Mouse (Mus musculus) stomach, postnatal 0 days (tissue): ENCODE measurements around the gene Iqcn.

Experiments
- CTCF ChIP-seq: IDR thresholded peaks from 2 replicates; pipeline ENCODE4 v1.5.1; 2016; ENCODE audit warnings: antibody characterized with exemption, low read depth, mild to moderate bottlenecking, moderate library complexity
- EP300 ChIP-seq: optimal IDR thresholded peaks from 2 replicates; pipeline ENCODE3; 2016; ENCODE audit warnings: antibody characterized with exemption

DNA sequence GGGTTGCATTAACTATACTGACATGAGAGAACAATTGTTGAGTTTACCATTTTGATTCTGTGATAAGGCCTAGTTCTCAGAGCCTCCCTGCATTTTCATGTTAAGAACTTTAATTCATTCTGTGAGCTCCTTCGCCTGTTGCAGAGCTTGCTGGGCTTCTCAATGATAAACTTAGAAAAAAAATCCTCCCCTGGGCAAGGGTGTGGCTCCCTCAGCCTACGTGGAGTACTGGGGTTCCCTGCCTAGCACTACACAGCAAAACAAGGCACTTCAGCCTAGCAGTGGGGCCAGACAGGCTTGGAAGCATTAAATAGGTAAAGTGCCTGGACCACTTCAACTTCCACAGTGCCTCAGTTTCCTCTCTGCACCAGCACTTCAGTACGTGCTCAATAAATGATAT is 21.8 kb upstream of the Iqcn start:
- no peak for TF ChIP-seq CTCF
- TF ChIP-seq EP300 = no peak
